Comparison of ENCODE assay signal across 8 mouse cellular contexts in genomic region chr1:92079982-92080537, GRCm38 (mm10).
DNase-seq lines count a peak whose midpoint lies in the region; ATAC-seq and TF ChIP-seq lines count a peak whose summit lies in the region.

No protein-coding gene starts in this region.

- no peak overlapping the region for H3K27ac ChIP-seq in heart, adult 2 months
- peak overlapping the region; percentile 39; the same call in 1 of the 2 replicates for H3K27ac ChIP-seq in limb, embryonic 15.5 days
- no peak overlapping the region for H3K27ac ChIP-seq in midbrain, embryonic 11.5 days (ENCODE audit: low read depth, low read length)

- 77% methylated on average over 11 of the region's 11 CpGs for WGBS in heart, adult 2 months
- 58% methylated on average over 11 of the region's 11 CpGs for WGBS in limb, embryonic 15.5 days
- 90% methylated on average over 11 of the region's 11 CpGs for WGBS in midbrain, embryonic 11.5 days

- no peaks in the 10 kb centered on the region for H3K27me3 ChIP-seq in heart, adult 2 months (ENCODE audit: control insufficient read depth, insufficient read depth, low read length)
- H3K27me3 ChIP-seq in limb, embryonic 15.5 days: no peaks in the 10 kb centered on the region
- H3K27me3 ChIP-seq in midbrain, embryonic 11.5 days (ENCODE audit: control insufficient read depth, insufficient read depth, low read length): no peaks in the 10 kb centered on the region

- intact Hi-C loops in heart, adult 2 months (cut with DNase I): no loop called here
- intact Hi-C loops in heart, postnatal 14 days (cut with DNase I): no loop called here

- H3K9me3 ChIP-seq in limb, embryonic 15.5 days: no peaks in the 10 kb centered on the region
- no peaks in the 10 kb centered on the region for H3K9me3 ChIP-seq in midbrain, embryonic 11.5 days (ENCODE audit: control insufficient read depth, low read length)

- ATAC-seq in limb, embryonic 15.5 days (ENCODE audit: insufficient number of reproducible peaks, low FRiP score, low TSS enrichment, low read depth): peak; percentile 60; the same call in 1 of the 2 replicates
- ATAC-seq in midbrain, embryonic 11.5 days (ENCODE audit: low FRiP score): no peak

- peaks cover 28% of the 10 kb centered on the region for H3K4me1 ChIP-seq in heart, adult 2 months (ENCODE audit: control insufficient read depth, insufficient read depth, low read length)
- peaks cover 30% of the 10 kb centered on the region for H3K4me1 ChIP-seq in limb, embryonic 15.5 days
- H3K4me1 ChIP-seq in midbrain, embryonic 11.5 days (ENCODE audit: control insufficient read depth, insufficient read depth, low read length): no peaks in the 10 kb centered on the region

- no peak for TF ChIP-seq POLR2A in heart, adult 2 months (IDR thresholded peaks at IDR 0.05; ENCODE audit: insufficient read depth, low read depth, low read length)

- peak; percentile 21 to 51 for DNase-seq in heart, adult 2 months
- no peak for DNase-seq in heart, postnatal 14 days
- peak; percentile 70 for DNase-seq in NIH3T3 (ENCODE audit: low read depth)
- peak; percentile 17 to 34 for DNase-seq in spleen, postnatal 14 days (ENCODE audit: low spot score in 2 of 2)
- no peak for DNase-seq in frontal cortex, postnatal 10 days (ENCODE audit: low spot score in 2 of 2)
- DNase-seq in midbrain, embryonic 11.5 days (ENCODE audit: low spot score, missing footprints): no peak
- no peak for DNase-seq in ovary, postnatal 10 days (ENCODE audit: low spot score)

- no peak overlapping the region for H3K9ac ChIP-seq in heart, adult 2 months (ENCODE audit: low read depth, low read length)
- no peak overlapping the region for H3K9ac ChIP-seq in limb, embryonic 15.5 days
- no peak overlapping the region for H3K9ac ChIP-seq in midbrain, embryonic 11.5 days (ENCODE audit: low read length)

- H3K79me2 ChIP-seq in heart, adult 2 months (replicated peaks; ENCODE audit: control insufficient read depth, insufficient read depth, low read length): peaks cover 11% of the 10 kb centered on the region

- TF ChIP-seq EP300 in heart, adult 2 months (IDR thresholded peaks at IDR 0.05; ENCODE audit: insufficient read depth, low read depth, low read length): no peak

- peaks cover 12% of the 10 kb centered on the region for H3K36me3 ChIP-seq in heart, adult 2 months (ENCODE audit: control insufficient read depth, insufficient read depth, low read length)
- no peaks in the 10 kb centered on the region for H3K36me3 ChIP-seq in limb, embryonic 15.5 days
- no peaks in the 10 kb centered on the region for H3K36me3 ChIP-seq in midbrain, embryonic 11.5 days (ENCODE audit: control insufficient read depth, insufficient read depth, low read length)

- no peak overlapping the region for H3K4me2 ChIP-seq in limb, embryonic 15.5 days
- no peak overlapping the region for H3K4me2 ChIP-seq in midbrain, embryonic 11.5 days

- no peak for TF ChIP-seq CTCF in heart, adult 2 months (IDR thresholded peaks at IDR 0.05)

- no peak overlapping the region for H3K4me3 ChIP-seq in heart, adult 2 months
- no peak overlapping the region for H3K4me3 ChIP-seq in limb, embryonic 15.5 days
- no peak overlapping the region for H3K4me3 ChIP-seq in midbrain, embryonic 11.5 days (ENCODE audit: low read depth, low read length)

Comparison
In these comparisons a context has a peak if more than half of its experiments do, and no peak if none do; other contexts are left out.
1. DNase-seq: peak in heart, adult 2 months (2 of 2), NIH3T3 (single experiment) and spleen, postnatal 14 days (2 of 2); none in heart, postnatal 14 days (0 of 2), frontal cortex, postnatal 10 days (0 of 2), midbrain, embryonic 11.5 days (single experiment) and ovary, postnatal 10 days (single experiment).